Comparison of ENCODE assay signal across 12 mouse cellular contexts in genomic region chr12:13122282-13122681, GRCm38 (mm10).
DNase-seq lines count a peak whose midpoint lies in the region; ATAC-seq and TF ChIP-seq lines count a peak whose summit lies in the region.
"Had no signal": no experiment of that assay in that cellular context is flagged by ENCODE, and none has a peak within 500 bp of the region (broad histone marks: within the 10 kb centered on the region; RNA-seq: fewer than 3 reads in every experiment).

No protein-coding gene starts in this region.

- no peak overlapping the region for H3K4me2 ChIP-seq in kidney, postnatal 0 days (ENCODE audit: low read length)
- H3K4me2 ChIP-seq in neural tube, embryonic 14.5 days (ENCODE audit: low read depth, low read length) = no peak overlapping the region

- peaks cover 42% of the 10 kb centered on the region for H3K4me1 ChIP-seq in heart, embryonic 10.5 days
- peaks cover 7% of the 10 kb centered on the region; the same call in 1 of the 2 replicates for H3K4me1 ChIP-seq in kidney, postnatal 0 days (replicated peaks; ENCODE audit: insufficient read depth, low read length)
- no peaks in the 10 kb centered on the region for H3K4me1 ChIP-seq in neural tube, embryonic 14.5 days (ENCODE audit: control insufficient read depth, insufficient read depth, low read length)

- H3K27ac ChIP-seq in heart, embryonic 10.5 days = peak overlapping the region; percentile 75
- no peak overlapping the region for H3K27ac ChIP-seq in kidney, postnatal 0 days
- H3K27ac ChIP-seq in neural tube, embryonic 14.5 days (ENCODE audit: low read depth, low read length) = no peak overlapping the region
- H3K27ac ChIP-seq: liver, embryonic 14.5 days had no signal

- DNase-seq in heart, embryonic 10.5 days (ENCODE audit: low spot score) = no peak
- no peak for DNase-seq in heart, postnatal 36 days
- peak; percentile 21 for DNase-seq in ovary, postnatal 36 days (ENCODE audit: low spot score)
- no peak for DNase-seq in ovary, adult 18-20 months (ENCODE audit: low spot score)
- no peak for DNase-seq in kidney, postnatal 0 days (ENCODE audit: low spot score)
- DNase-seq in urinary bladder, postnatal 14 days (ENCODE audit: low spot score) = no peak
- DNase-seq in urinary bladder, postnatal 36 days (ENCODE audit: low spot score in 2 of 2) = no peak
- DNase-seq: layer of hippocampus, postnatal 36 days; thymus, postnatal 14 days had no signal

- TF ChIP-seq CTCF in kidney, postnatal 0 days (IDR thresholded peaks at IDR 0.05; ENCODE audit: low read depth) = no peak

- H3K9me3 ChIP-seq in heart, embryonic 10.5 days = no peaks in the 10 kb centered on the region
- no peaks in the 10 kb centered on the region for H3K9me3 ChIP-seq in kidney, postnatal 0 days (replicated peaks; ENCODE audit: low read length)
- H3K9me3 ChIP-seq in neural tube, embryonic 14.5 days (ENCODE audit: control insufficient read depth, low read length) = no peaks in the 10 kb centered on the region

- WGBS in heart, embryonic 10.5 days = 20% methylated on average over 9 of the region's 9 CpGs
- WGBS in kidney, postnatal 0 days = 9% methylated on average over 9 of the region's 9 CpGs
- WGBS in neural tube, embryonic 14.5 days = 12% methylated on average over 9 of the region's 9 CpGs

- H3K36me3 ChIP-seq in heart, embryonic 10.5 days = no peaks in the 10 kb centered on the region
- H3K36me3 ChIP-seq in kidney, postnatal 0 days (ENCODE audit: insufficient read depth, low read length) = no peaks in the 10 kb centered on the region
- no peaks in the 10 kb centered on the region for H3K36me3 ChIP-seq in neural tube, embryonic 14.5 days (ENCODE audit: control insufficient read depth, insufficient read depth, low read length)

- H3K4me3 ChIP-seq in heart, embryonic 10.5 days = no peak overlapping the region
- H3K4me3 ChIP-seq in kidney, postnatal 0 days (replicated peaks; ENCODE audit: low read depth, low read length) = no peak overlapping the region
- H3K4me3 ChIP-seq in neural tube, embryonic 14.5 days (ENCODE audit: low read depth, low read length) = no peak overlapping the region
- H3K4me3 ChIP-seq: myocyte had no signal

- no peak overlapping the region for H3K9ac ChIP-seq in kidney, postnatal 0 days (ENCODE audit: low read depth, low read length)
- H3K9ac ChIP-seq in neural tube, embryonic 14.5 days (replicated peaks; ENCODE audit: low read depth, low read length) = no peak overlapping the region
- H3K9ac ChIP-seq: liver, embryonic 14.5 days had no signal

- no peaks in the 10 kb centered on the region for H3K27me3 ChIP-seq in heart, embryonic 10.5 days (ENCODE audit: insufficient read depth, poor library complexity, severe bottlenecking)
- no peaks in the 10 kb centered on the region for H3K27me3 ChIP-seq in kidney, postnatal 0 days (ENCODE audit: insufficient read depth, low read length)
- no peaks in the 10 kb centered on the region for H3K27me3 ChIP-seq in neural tube, embryonic 14.5 days (ENCODE audit: control insufficient read depth, insufficient read depth, low read length)

- ATAC-seq in kidney, postnatal 0 days (replicated peaks; ENCODE audit: low FRiP score, low read depth) = 0 out of 2 replicates have a peak, but pooled peaks have one; percentile 17
- 0 out of 2 replicates have a peak, but pooled peaks have one; percentile 45 for ATAC-seq in neural tube, embryonic 14.5 days (ENCODE audit: low read depth)

- intact Hi-C loops in heart, postnatal 36 days (cut with DNase I) = no loop called here
